Mouse (Mus musculus) megakaryocyte, adult 5-6 weeks (primary cell): ENCODE results near the gene Foxp4. TPM values are rescaled to one million over a fixed set of nuclear protein-coding genes. Genes with fewer than 3 reads are reported as not detected.

ENCODE experiments used
- ATAC-seq: 2 replicates; pipeline ENCODE4 v1.8.0; 2016; ENCODE audit warnings: mild to moderate bottlenecking, inconsistent platforms; ENCODE audit not compliant: poor library complexity, severe bottlenecking
- total RNA-seq, 2 experiments: library from RNA; stranded (forward) in 1 of 2; stranded (reverse) in 1 of 2; fragments of 153-499, 151-499 nt in 1 of 2; fragments of 221-1000, 200-1000 nt in 1 of 2; gene quantifications; 2 replicates each; pipeline versions ENCODE4 v1.2.3 to v1.2.4; 2015 to 2017

Foxp4 gene
- total RNA-seq, 2 experiments from 2014 or later = 1.1 to 8.8 TPM

DNA sequence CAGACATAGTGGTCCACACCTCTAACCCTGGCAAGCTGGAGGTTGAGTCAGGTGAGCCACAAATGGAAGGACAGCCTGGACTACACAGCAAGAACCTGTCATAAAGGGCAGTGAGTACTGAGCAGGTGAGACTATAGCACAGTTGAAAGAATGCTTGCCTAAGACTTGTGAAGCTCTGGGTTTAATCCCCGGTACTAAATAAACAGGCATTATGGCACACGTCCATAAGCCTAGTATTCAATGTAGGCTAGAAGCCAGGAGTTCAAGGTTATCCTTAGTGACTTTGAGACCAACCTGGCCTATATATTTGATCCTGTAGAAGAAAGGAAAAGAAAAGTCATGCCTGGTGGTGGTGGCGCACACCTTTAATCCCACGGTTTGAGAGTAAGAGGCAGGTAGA, 12.1 kb upstream of the Foxp4 start:
- ATAC-seq = no peak

GRCm38 (mm10) chr17:47929431-47929830, 5.0 kb upstream of the Foxp4 start:
- ATAC-seq = no peak

- ATAC-seq = no peak
Measured at GRCm38 (mm10) chr17:47925988-47926387, 1.5 kb upstream of the Foxp4 start.

- ATAC-seq = no peak
Measured at GRCm38 (mm10) chr17:47925340-47925926, 988 bp upstream of the Foxp4 start.

GRCm38 (mm10) chr17:47923678-47924382, 615 bp downstream of the Foxp4 start:
- ATAC-seq = peak; percentile 16; the same call in 1 of the 2 replicates

- ATAC-seq = no peak
Measured at GRCm38 (mm10) chr17:47923011-47923677, 1.3 kb downstream of the Foxp4 start.

GRCm38 (mm10) chr17:47922579-47922978, 1.9 kb downstream of the Foxp4 start:
- no peak for ATAC-seq

GRCm38 (mm10) chr17:47922116-47922515, 2.3 kb downstream of the Foxp4 start:
- ATAC-seq = no peak

DNA sequence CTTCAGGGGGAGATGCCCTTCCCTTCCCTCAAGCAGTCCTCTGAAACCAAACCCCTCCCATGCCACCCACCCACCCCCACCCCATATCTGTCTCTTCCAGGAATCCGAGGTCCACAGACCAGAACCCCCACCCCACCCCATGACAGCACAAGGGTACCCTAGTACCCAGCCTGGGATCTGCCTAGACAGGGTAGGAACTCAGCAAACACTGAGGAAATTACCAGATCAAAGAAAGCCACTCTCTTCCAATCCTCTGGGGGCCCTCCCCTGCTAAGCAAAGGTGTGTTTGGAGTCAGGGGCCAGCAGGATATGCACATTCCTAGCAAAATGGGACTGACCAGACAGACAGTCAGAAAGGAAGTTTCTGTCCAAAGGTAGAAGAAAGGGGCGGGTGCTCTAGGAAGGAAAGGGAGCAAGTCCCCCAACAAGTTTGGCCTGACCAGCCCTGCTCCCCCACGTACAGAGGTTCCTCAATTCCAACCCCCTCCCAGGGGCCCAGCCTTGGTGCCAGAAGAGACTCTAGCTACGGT, 3.2 kb downstream of the Foxp4 start:
- ATAC-seq = no peak

GRCm38 (mm10) chr17:47919826-47920225, 4.6 kb downstream of the Foxp4 start:
- ATAC-seq = no peak

- no peak for ATAC-seq
Measured at GRCm38 (mm10) chr17:47917907-47918306, 6.5 kb downstream of the Foxp4 start.

GRCm38 (mm10) chr17:47917212-47917611, 7.2 kb downstream of the Foxp4 start:
- no peak for ATAC-seq

GRCm38 (mm10) chr17:47914676-47915219, 9.7 kb downstream of the Foxp4 start:
- ATAC-seq = no peak

- peak; percentile 98 for ATAC-seq
Measured at GRCm38 (mm10) chr17:47909091-47910001, 15.1 kb downstream of the Foxp4 start.

GRCm38 (mm10) chr17:47908079-47908478, 16.4 kb downstream of the Foxp4 start:
- no peak for ATAC-seq

DNA sequence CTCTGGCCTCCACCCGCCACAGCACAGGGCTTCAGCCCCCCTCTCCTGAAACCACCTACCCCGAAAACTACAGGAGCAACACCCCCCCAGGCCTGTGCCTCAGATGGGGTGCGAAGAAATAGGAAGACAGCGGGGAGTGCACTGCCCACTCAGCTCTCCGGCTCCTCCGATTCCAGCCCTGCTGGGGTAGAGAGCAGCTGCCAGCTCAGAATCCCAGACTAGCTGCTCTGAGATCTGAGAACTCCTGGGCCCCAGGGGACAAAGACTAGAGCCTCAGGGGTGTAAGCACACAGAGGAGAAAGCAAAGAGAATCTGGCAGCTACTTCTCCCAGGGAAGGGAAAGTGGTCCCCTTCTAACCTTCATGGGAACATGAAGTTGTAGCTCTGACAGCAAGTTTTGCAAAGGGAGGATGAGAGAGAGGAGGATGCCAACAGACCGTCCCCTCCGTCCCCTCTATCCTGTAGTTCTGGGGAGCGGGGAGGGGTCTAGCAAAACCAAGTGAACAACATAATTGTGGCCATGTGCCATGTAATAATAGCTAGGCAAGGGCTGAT, 17.0 kb downstream of the Foxp4 start:
- ATAC-seq = no peak

DNA sequence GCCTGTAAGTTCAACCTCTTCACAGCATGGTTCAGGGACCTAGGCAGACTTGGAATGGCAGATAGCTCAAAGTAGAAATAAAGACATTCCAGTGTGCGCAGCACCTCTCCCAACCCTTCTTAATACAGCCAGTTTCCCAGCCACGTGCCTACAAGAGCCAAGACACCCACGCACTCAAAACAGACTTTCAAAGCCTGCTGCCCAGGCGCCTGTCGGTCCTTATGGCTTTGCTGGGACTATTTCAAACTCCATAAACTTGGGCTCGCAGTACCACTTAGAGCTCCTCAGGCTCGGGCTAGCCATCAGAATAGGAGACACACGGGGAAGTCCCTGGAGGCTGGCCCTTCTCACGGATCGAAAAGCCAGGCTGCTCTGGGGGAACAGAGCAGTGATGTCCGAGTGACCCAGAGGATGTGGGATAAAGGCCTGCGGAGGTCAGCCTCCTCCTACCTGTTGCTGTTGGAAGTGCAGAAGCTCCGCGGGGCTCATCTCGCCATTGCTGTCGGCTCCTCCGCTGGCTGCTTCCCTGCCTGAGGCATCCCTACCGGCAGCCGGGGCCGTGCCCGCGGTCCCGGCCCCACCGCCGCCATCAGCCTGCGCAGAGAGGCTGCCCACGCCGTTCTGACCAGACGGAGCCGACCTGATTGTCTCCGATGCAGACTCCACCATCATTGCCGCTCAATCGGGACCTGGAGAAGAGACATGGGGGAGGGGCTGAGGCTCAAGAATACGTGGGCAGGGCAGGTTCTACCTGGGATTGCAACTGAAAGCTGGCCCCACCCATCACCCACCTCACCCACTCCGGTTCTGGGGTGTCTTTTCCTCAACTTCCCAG, 20.4 kb downstream of the Foxp4 start:
- ATAC-seq = no peak

- no peak for ATAC-seq
Measured at GRCm38 (mm10) chr17:47901782-47902181, 22.7 kb downstream of the Foxp4 start.

DNA sequence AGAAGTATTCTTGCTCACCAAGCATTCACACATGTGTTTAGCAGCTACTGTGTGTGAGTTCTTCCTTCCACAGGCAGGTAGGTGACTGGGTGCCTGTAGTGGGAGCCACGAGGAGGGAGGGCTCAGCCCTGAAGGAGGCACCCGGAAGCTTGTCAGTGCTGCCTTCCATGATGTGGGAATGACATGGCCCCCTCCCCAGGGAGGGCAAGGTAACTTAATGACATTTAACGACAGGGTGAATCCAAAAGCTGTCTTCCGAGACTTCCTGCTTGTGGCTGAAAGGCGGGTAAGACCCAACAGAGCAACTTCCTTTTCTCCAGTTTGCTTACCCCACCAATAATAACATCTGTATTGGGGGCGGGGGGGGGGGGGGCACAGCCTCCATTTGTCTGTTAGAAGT, 23.7 kb downstream of the Foxp4 start:
- peak; percentile 52 for ATAC-seq
